Mouse (Mus musculus): ENCODE data around the gene Ryr3. TPM values are rescaled to one million over a fixed set of nuclear protein-coding genes. Genes with fewer than 3 reads are reported as not detected.

The Ryr3 gene
- polyA plus RNA-seq, 1 experiment from 2014 or later = 0.39 TPM

DNA sequence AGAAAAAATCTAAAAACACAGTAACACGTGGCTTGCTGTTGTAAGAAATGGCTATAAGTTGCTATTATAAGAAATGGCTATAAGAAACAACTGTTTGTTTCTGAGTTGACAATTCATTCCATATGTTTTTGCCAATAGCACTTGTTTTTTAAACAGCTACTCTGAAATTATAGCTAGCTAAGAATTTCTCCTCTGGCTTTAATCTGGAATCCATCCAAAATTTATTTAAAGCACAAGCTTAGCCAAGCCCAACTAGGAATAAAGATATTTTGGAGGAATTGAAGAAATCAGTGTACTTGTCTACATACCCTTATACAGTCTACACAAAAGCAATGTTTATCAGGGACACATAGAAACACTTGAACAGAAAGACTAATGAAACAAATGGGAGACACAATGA lies 93.4 kb downstream of the Ryr3 start:
- H3K27me3 ChIP-seq (ENCODE audit: control insufficient read depth, insufficient read depth, low read length) = no peaks in the 10 kb centered on the region
- H3K4me2 ChIP-seq (ENCODE audit: low read depth, severe bottlenecking) = no peak overlapping the region
- no peak overlapping the region for H3K4me3 ChIP-seq (ENCODE audit: low read depth, low read length)
- H3K27ac ChIP-seq (replicated peaks; ENCODE audit: low read depth, low read length) = no peak overlapping the region
- WGBS = 46% methylated on average over 1 of the region's 1 CpGs
- no peaks in the 10 kb centered on the region for H3K4me1 ChIP-seq (ENCODE audit: control insufficient read depth, insufficient read depth, low read length)
- DNase-seq (ENCODE audit: low spot score) (no peak), ATAC-seq (ENCODE audit: insufficient number of reproducible peaks, low FRiP score, low TSS enrichment, low read depth) (no peak)
- no peak overlapping the region for H3K9ac ChIP-seq (ENCODE audit: low read length)
- H3K36me3 ChIP-seq (ENCODE audit: control insufficient read depth, insufficient read depth, low read length) = no peaks in the 10 kb centered on the region
- no peaks in the 10 kb centered on the region for H3K9me3 ChIP-seq (ENCODE audit: control insufficient read depth, low read length)

DNA sequence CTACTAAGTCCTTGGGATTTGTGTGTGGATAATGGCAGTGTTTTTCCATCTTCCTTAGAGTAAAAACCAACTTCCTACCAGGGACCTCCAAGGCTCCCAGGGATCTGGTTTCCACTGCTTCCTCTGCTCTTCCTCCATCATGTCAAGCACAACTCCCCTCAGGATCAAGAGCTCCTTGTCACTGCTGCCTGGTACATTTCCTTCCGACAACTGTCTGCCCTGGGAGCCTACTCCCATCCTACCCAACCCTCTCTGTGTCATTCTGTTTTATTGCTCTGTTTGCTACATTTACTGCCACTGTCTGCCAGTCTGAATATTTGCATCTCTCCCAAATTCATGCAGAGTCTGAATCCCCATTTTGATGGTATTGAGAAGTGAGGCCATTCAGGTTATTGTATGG lies 97.8 kb downstream of the Ryr3 start:
- 59% methylated on average over 1 of the region's 1 CpGs for WGBS
- DNase-seq (ENCODE audit: low spot score) (no peak), ATAC-seq (ENCODE audit: insufficient number of reproducible peaks, low FRiP score, low TSS enrichment, low read depth) (no peak)
- Histone ChIP-seq H3K27me3 (ENCODE audit: control insufficient read depth, insufficient read depth, low read length) (no peaks in the 10 kb centered on the region), H3K36me3 (ENCODE audit: control insufficient read depth, insufficient read depth, low read length) (no peaks in the 10 kb centered on the region), H3K9ac (ENCODE audit: low read length) (no peak overlapping the region), H3K27ac (replicated peaks; ENCODE audit: low read depth, low read length) (no peak overlapping the region), H3K4me1 (ENCODE audit: control insufficient read depth, insufficient read depth, low read length) (no peaks in the 10 kb centered on the region), H3K4me2 (ENCODE audit: low read depth, severe bottlenecking) (no peak overlapping the region), H3K4me3 (ENCODE audit: low read depth, low read length) (no peak overlapping the region), H3K9me3 (ENCODE audit: control insufficient read depth, low read length) (no peaks in the 10 kb centered on the region)

DNA sequence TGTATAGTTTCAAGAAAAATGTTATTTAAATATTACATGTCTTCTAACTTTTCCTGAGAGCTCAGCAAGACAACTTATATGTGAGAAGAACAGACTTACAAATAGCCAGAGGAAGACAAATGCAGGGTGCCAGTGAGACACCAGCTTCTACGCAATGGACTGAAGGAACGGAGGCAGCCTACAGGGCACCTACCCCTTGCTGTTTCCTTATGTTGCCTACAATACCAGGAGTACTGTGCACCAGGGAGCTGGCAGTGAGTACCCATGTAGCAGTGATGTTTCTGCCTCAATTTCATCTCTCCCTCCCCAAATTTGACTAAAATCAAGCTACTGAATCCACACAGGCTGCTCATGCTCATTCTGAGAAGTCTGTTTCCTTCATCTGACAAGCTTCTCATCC lies 100.1 kb downstream of the Ryr3 start:
- Histone ChIP-seq H3K4me3 (ENCODE audit: low read depth, low read length) (no peak overlapping the region), H3K27me3 (ENCODE audit: control insufficient read depth, insufficient read depth, low read length) (no peaks in the 10 kb centered on the region), H3K4me2 (ENCODE audit: low read depth, severe bottlenecking) (no peak overlapping the region), H3K27ac (replicated peaks; ENCODE audit: low read depth, low read length) (no peak overlapping the region), H3K9me3 (ENCODE audit: control insufficient read depth, low read length) (no peaks in the 10 kb centered on the region), H3K9ac (ENCODE audit: low read length) (no peak overlapping the region), H3K4me1 (ENCODE audit: control insufficient read depth, insufficient read depth, low read length) (no peaks in the 10 kb centered on the region), H3K36me3 (ENCODE audit: control insufficient read depth, insufficient read depth, low read length) (no peaks in the 10 kb centered on the region)
- ATAC-seq (ENCODE audit: insufficient number of reproducible peaks, low FRiP score, low TSS enrichment, low read depth) (no peak), DNase-seq (ENCODE audit: low spot score) (no peak)
- WGBS = 97% methylated on average over 2 of the region's 2 CpGs

DNA sequence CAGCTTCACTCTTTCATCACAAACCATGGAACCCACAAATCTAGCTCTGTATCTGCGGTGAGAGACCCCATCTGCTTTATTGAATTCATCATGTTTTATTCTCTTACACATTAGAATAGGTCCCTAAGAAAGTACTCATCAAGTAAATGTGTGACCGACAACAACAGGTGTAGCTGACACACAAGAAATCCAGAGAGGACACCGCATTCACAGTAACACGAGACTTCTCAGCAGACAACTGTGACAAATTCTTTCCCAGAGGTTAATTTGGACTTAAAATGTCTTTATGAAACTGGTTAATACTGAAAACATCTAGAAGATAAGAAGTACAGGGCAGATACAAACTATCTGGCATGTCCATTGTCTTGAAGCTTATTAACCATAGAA lies 101.0 kb downstream of the Ryr3 start:
- no peaks in the 10 kb centered on the region for H3K27me3 ChIP-seq (ENCODE audit: control insufficient read depth, insufficient read depth, low read length)
- no peak overlapping the region for H3K4me2 ChIP-seq (ENCODE audit: low read depth, severe bottlenecking)
- H3K36me3 ChIP-seq (ENCODE audit: control insufficient read depth, insufficient read depth, low read length) = no peaks in the 10 kb centered on the region
- ATAC-seq (ENCODE audit: insufficient number of reproducible peaks, low FRiP score, low TSS enrichment, low read depth) = no peak
- no peaks in the 10 kb centered on the region for H3K9me3 ChIP-seq (ENCODE audit: control insufficient read depth, low read length)
- 87% methylated on average over 4 of the region's 4 CpGs for WGBS
- H3K4me1 ChIP-seq (ENCODE audit: control insufficient read depth, insufficient read depth, low read length) = no peaks in the 10 kb centered on the region
- no peak overlapping the region for H3K27ac ChIP-seq (replicated peaks; ENCODE audit: low read depth, low read length)
- H3K9ac ChIP-seq (ENCODE audit: low read length) = no peak overlapping the region
- no peak for DNase-seq (ENCODE audit: low spot score)
- H3K4me3 ChIP-seq (ENCODE audit: low read depth, low read length) = no peak overlapping the region

DNA sequence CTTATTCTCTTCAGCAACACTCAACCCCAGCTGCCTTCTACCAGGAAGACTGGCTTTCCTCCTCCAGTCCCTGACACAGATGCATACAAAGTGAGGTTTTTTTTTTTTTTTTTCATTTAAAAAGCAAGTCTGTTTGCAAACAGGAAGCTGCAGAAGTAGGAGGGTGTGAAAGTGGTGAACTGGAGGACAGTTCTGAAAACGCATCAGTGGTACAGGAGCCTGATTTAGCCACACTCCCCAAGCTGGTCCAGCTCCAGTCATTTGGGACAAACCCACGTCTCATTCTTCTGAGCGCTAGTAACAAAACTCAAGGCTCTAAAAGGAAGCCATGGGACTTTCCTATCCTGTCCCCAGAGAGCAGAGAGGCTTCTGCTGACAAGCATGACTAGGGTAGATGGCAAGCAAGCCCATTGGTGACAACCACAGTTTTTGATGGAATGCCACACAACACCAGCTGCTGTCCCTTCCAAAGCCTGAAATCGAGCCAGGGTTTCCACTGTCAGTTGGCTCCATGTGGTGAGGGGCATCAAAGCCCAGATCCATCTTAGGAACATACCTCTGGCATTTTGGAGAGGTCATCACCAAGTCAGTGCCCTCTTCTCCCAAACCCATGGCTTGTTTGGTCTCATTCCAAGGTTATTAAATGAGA lies 101.5 kb downstream of the Ryr3 start:
- DNase-seq (ENCODE audit: low spot score) = no peak
- no peak for ATAC-seq (ENCODE audit: insufficient number of reproducible peaks, low FRiP score, low TSS enrichment, low read depth)
- Histone ChIP-seq H3K27ac (replicated peaks; ENCODE audit: low read depth, low read length) (no peak overlapping the region), H3K9me3 (ENCODE audit: control insufficient read depth, low read length) (no peaks in the 10 kb centered on the region), H3K4me1 (ENCODE audit: control insufficient read depth, insufficient read depth, low read length) (no peaks in the 10 kb centered on the region), H3K36me3 (ENCODE audit: control insufficient read depth, insufficient read depth, low read length) (no peaks in the 10 kb centered on the region), H3K9ac (ENCODE audit: low read length) (no peak overlapping the region), H3K4me3 (ENCODE audit: low read depth, low read length) (no peak overlapping the region), H3K4me2 (ENCODE audit: low read depth, severe bottlenecking) (no peak overlapping the region), H3K27me3 (ENCODE audit: control insufficient read depth, insufficient read depth, low read length) (no peaks in the 10 kb centered on the region)
- WGBS = 85% methylated on average over 4 of the region's 4 CpGs

DNA sequence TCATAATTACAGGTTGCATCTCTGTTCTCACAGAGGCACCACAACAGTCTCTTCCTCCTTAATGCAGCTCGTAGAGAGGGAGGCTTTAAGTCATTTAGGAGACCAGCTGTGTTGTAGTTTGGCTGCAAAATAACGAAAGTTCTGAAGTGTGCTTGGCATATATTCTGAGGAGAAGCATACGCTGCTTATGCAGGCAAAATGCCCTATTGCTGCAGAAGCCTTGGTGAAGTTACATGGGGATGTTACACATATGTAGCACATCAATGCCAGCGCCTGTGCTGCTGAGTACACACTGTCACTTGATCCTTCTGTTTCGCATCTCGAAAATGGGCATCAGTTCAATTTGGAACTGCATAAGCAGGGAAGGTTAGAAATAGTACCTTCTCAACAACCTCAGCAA lies 112.3 kb downstream of the Ryr3 start:
- DNase-seq (ENCODE audit: low spot score) (no peak), ATAC-seq (ENCODE audit: insufficient number of reproducible peaks, low FRiP score, low TSS enrichment, low read depth) (no peak)
- 81% methylated on average over 6 of the region's 6 CpGs for WGBS
- Histone ChIP-seq H3K4me3 (ENCODE audit: low read depth, low read length) (no peak overlapping the region), H3K36me3 (ENCODE audit: control insufficient read depth, insufficient read depth, low read length) (no peaks in the 10 kb centered on the region), H3K4me2 (ENCODE audit: low read depth, severe bottlenecking) (no peak overlapping the region), H3K27me3 (ENCODE audit: control insufficient read depth, insufficient read depth, low read length) (no peaks in the 10 kb centered on the region), H3K9me3 (ENCODE audit: control insufficient read depth, low read length) (no peaks in the 10 kb centered on the region), H3K27ac (replicated peaks; ENCODE audit: low read depth, low read length) (no peak overlapping the region), H3K9ac (ENCODE audit: low read length) (no peak overlapping the region), H3K4me1 (ENCODE audit: control insufficient read depth, insufficient read depth, low read length) (no peaks in the 10 kb centered on the region)

DNA sequence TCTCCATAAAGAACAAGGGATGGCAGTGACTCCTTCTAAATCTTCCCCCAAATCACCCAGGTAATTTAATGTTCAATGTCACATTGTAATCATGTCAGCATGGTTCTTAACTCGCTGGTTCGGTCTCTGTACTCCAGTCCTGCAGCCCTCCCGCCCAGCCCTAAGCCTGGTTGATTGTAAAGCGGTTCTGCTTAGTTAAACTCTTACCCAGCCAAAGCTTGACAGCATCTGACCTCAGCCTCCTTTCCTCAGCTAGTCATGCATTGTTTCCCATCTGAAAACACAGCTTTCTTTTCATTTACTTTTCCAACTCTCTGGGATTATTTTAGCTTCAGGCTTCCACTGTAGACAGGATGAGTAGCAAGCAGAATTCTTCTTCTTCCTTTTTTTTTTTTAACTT lies 121.7 kb downstream of the Ryr3 start:
- H3K9me3 ChIP-seq (ENCODE audit: control insufficient read depth, low read length) = no peaks in the 10 kb centered on the region
- H3K9ac ChIP-seq (ENCODE audit: low read length) = no peak overlapping the region
- ATAC-seq (ENCODE audit: insufficient number of reproducible peaks, low FRiP score, low TSS enrichment, low read depth) (no peak), DNase-seq (ENCODE audit: low spot score) (no peak)
- no peaks in the 10 kb centered on the region for H3K36me3 ChIP-seq (ENCODE audit: control insufficient read depth, insufficient read depth, low read length)
- no peaks in the 10 kb centered on the region for H3K27me3 ChIP-seq (ENCODE audit: control insufficient read depth, insufficient read depth, low read length)
- H3K27ac ChIP-seq (replicated peaks; ENCODE audit: low read depth, low read length) = no peak overlapping the region
- H3K4me3 ChIP-seq (ENCODE audit: low read depth, low read length) = no peak overlapping the region
- no peak overlapping the region for H3K4me2 ChIP-seq (ENCODE audit: low read depth, severe bottlenecking)
- no peaks in the 10 kb centered on the region for H3K4me1 ChIP-seq (ENCODE audit: control insufficient read depth, insufficient read depth, low read length)
- 79% methylated on average over 4 of the region's 4 CpGs for WGBS

DNA sequence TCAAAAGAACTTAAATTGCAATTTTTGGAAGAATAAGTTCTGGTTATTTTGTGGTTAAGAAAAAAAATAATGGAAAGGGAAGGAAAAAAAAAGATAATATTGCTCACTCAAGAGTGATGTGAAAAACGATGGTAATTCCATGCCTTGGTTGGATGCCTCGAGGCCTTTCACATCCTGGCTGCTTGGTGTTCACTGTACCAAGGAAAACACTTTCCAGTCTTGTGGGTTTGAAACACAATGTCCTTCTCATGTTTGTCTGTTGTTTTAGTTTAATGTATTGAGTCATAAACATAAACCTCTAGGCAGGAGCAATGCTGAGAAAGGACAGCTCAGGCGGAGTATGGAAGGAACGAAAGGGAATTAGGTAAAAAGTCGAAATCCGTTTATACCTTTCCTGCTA lies 122.8 kb downstream of the Ryr3 start:
- H3K36me3 ChIP-seq (ENCODE audit: control insufficient read depth, insufficient read depth, low read length) = no peaks in the 10 kb centered on the region
- no peak overlapping the region for H3K9ac ChIP-seq (ENCODE audit: low read length)
- WGBS = 91% methylated on average over 6 of the region's 6 CpGs
- no peak for ATAC-seq (ENCODE audit: insufficient number of reproducible peaks, low FRiP score, low TSS enrichment, low read depth)
- no peak overlapping the region for H3K4me3 ChIP-seq (ENCODE audit: low read depth, low read length)
- DNase-seq (ENCODE audit: low spot score) = no peak
- no peak overlapping the region for H3K27ac ChIP-seq (replicated peaks; ENCODE audit: low read depth, low read length)
- H3K4me1 ChIP-seq (ENCODE audit: control insufficient read depth, insufficient read depth, low read length) = no peaks in the 10 kb centered on the region
- H3K4me2 ChIP-seq (ENCODE audit: low read depth, severe bottlenecking) = no peak overlapping the region
- H3K27me3 ChIP-seq (ENCODE audit: control insufficient read depth, insufficient read depth, low read length) = no peaks in the 10 kb centered on the region
- H3K9me3 ChIP-seq (ENCODE audit: control insufficient read depth, low read length) = no peaks in the 10 kb centered on the region

DNA sequence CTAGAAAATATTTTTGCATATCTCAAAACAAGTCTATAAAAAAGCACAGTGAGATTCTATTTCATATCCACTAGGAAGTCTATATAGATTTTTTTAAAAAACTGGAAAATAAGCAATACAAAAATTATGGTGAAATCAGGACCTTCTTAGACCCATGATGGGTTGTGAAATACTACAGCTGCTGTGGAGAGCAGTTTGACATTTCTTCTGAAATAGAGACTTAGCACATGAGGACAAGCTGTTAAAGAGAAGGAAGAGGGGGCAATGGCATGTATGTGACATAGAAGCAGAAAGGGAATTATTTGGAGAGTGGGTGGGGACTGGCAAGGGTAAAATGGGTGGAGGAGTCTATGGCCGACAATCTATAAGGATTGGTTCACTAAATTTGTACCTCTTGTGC lies 124.1 kb downstream of the Ryr3 start:
- no peaks in the 10 kb centered on the region for H3K27me3 ChIP-seq (ENCODE audit: control insufficient read depth, insufficient read depth, low read length)
- H3K4me2 ChIP-seq (ENCODE audit: low read depth, severe bottlenecking) = no peak overlapping the region
- H3K36me3 ChIP-seq (ENCODE audit: control insufficient read depth, insufficient read depth, low read length) = no peaks in the 10 kb centered on the region
- WGBS = 95% methylated on average over 1 of the region's 1 CpGs
- H3K4me3 ChIP-seq (ENCODE audit: low read depth, low read length) = no peak overlapping the region
- H3K9me3 ChIP-seq (ENCODE audit: control insufficient read depth, low read length) = no peaks in the 10 kb centered on the region
- no peak overlapping the region for H3K27ac ChIP-seq (replicated peaks; ENCODE audit: low read depth, low read length)
- DNase-seq (ENCODE audit: low spot score) = no peak
- no peak overlapping the region for H3K9ac ChIP-seq (ENCODE audit: low read length)
- no peak for ATAC-seq (ENCODE audit: insufficient number of reproducible peaks, low FRiP score, low TSS enrichment, low read depth)
- H3K4me1 ChIP-seq (ENCODE audit: control insufficient read depth, insufficient read depth, low read length) = no peaks in the 10 kb centered on the region
